Mouse (Mus musculus): ENCODE results near the gene Acp5. TPM values are rescaled to one million over a fixed set of nuclear protein-coding genes. Genes with fewer than 3 reads are reported as not detected.

Acp5 gene
- polyA plus RNA-seq, 1 experiment from 2014 or later = 10.8 TPM

Small RNAs within 50 kb of the gene (microRNA-seq; reads per million reads assigned to microRNA genes)
- not detected for gene Mir7084

Other genes with a start within 250 kb of the Acp5 start
- 41.4 and 42.7 TPM in 2 replicates for gene Rab3d, start 217.5 kb downstream of the Acp5 start, polyA plus RNA-seq (2014; fragmentation: Nextera tagmentation; extraction: Ambion mirVana)
- 4.9 and 6.3 TPM in 2 replicates for gene Ccdc159, start 208.2 kb downstream of the Acp5 start, polyA plus RNA-seq (2014; fragmentation: Nextera tagmentation; extraction: Ambion mirVana)
- gene Tmem205, start 208.2 kb downstream of the Acp5 start, polyA plus RNA-seq (2014; fragmentation: Nextera tagmentation; extraction: Ambion mirVana) = 60.7 and 62.4 TPM in 2 replicates
- 8.5 and 9.9 TPM in 2 replicates for gene Plppr2, start 198.7 kb downstream of the Acp5 start, polyA plus RNA-seq (2014; fragmentation: Nextera tagmentation; extraction: Ambion mirVana)
- 8.9 and 10.4 TPM in 2 replicates for gene Swsap1, start 180.0 kb downstream of the Acp5 start, polyA plus RNA-seq (2014; fragmentation: Nextera tagmentation; extraction: Ambion mirVana)
- 6.4 and 6.7 TPM in 2 replicates for gene Epor, start 172.2 kb downstream of the Acp5 start, polyA plus RNA-seq (2014; fragmentation: Nextera tagmentation; extraction: Ambion mirVana)
- gene Rgl3, start 146.3 kb downstream of the Acp5 start, polyA plus RNA-seq (2014; fragmentation: Nextera tagmentation; extraction: Ambion mirVana) = 4.9 and 5.5 TPM in 2 replicates
- 0.63 and 0.72 TPM in 2 replicates for gene Ccdc151, start 133.1 kb downstream of the Acp5 start, polyA plus RNA-seq (2014; fragmentation: Nextera tagmentation; extraction: Ambion mirVana)
- gene Prkcsh, start 132.9 kb downstream of the Acp5 start, polyA plus RNA-seq (2014; fragmentation: Nextera tagmentation; extraction: Ambion mirVana) = 82.8 and 91.0 TPM in 2 replicates
- 5.6 and 5.7 TPM in 2 replicates for gene Elavl3, start 83.7 kb downstream of the Acp5 start, polyA plus RNA-seq (2014; fragmentation: Nextera tagmentation; extraction: Ambion mirVana)
- gene Gm49318, start 64.5 kb downstream of the Acp5 start, polyA plus RNA-seq (2014; fragmentation: Nextera tagmentation; extraction: Ambion mirVana) = not detected in 2 replicates
- 11.4 and 14.5 TPM in 2 replicates for gene Zfp653, start 64.3 kb downstream of the Acp5 start, polyA plus RNA-seq (2014; fragmentation: Nextera tagmentation; extraction: Ambion mirVana)
- 35.4 and 39.0 TPM in 2 replicates for gene Ecsit, start 50.3 kb downstream of the Acp5 start, polyA plus RNA-seq (2014; fragmentation: Nextera tagmentation; extraction: Ambion mirVana)
- gene Cnn1, start 36.5 kb downstream of the Acp5 start, polyA plus RNA-seq (2014; fragmentation: Nextera tagmentation; extraction: Ambion mirVana) = 443 and 466 TPM in 2 replicates
- gene Elof1, start 18.5 kb downstream of the Acp5 start, polyA plus RNA-seq (2014; fragmentation: Nextera tagmentation; extraction: Ambion mirVana) = 180 and 190 TPM in 2 replicates
- 92.9 and 94.3 TPM in 2 replicates for gene Pigyl, start 21.1 kb upstream of the Acp5 start, polyA plus RNA-seq (2014; fragmentation: Nextera tagmentation; extraction: Ambion mirVana)
- gene Zfp872, start 52.4 kb upstream of the Acp5 start, polyA plus RNA-seq (2014; fragmentation: Nextera tagmentation; extraction: Ambion mirVana) = 1.4 and 1.7 TPM in 2 replicates
- gene Zfp809, start 90.0 kb upstream of the Acp5 start, polyA plus RNA-seq (2014; fragmentation: Nextera tagmentation; extraction: Ambion mirVana) = 37.2 and 40.7 TPM in 2 replicates
- 5.4 and 5.9 TPM in 2 replicates for gene Zfp599, start 124.2 kb upstream of the Acp5 start, polyA plus RNA-seq (2014; fragmentation: Nextera tagmentation; extraction: Ambion mirVana)
- 21.1 and 22.7 TPM in 2 replicates for gene Zfp810, start 171.9 kb upstream of the Acp5 start, polyA plus RNA-seq (2014; fragmentation: Nextera tagmentation; extraction: Ambion mirVana)

Measured in stomach, embryonic 14.5 days (tissue).